Mouse (Mus musculus): ENCODE data around the gene Abcb8. TPM values are rescaled to one million over a fixed set of nuclear protein-coding genes. Genes with fewer than 3 reads are reported as not detected.

Abcb8 gene
- 10 to 100 TPM; 66.8 to 76.5 TPM for total RNA-seq (2021)
- long read RNA-seq, experiment 1, transcript Abcb8-201 (16 exons, 2,939 nt) = major isoform, 46 of 70 reads
- long read RNA-seq, experiment 1, partial matches to known transcripts = 20 of 70 reads
- long read RNA-seq, experiment 1, other reads (novel, unspliced or antisense) = 3 of 70 reads
- long read RNA-seq, experiment 2, transcript Abcb8-201 (16 exons, 2,939 nt) = major isoform, 27 of 38 reads
- long read RNA-seq, experiment 2, partial matches to known transcripts = 3 of 38 reads
- long read RNA-seq, experiment 2, other reads (novel, unspliced or antisense) = 6 of 38 reads

DNA sequence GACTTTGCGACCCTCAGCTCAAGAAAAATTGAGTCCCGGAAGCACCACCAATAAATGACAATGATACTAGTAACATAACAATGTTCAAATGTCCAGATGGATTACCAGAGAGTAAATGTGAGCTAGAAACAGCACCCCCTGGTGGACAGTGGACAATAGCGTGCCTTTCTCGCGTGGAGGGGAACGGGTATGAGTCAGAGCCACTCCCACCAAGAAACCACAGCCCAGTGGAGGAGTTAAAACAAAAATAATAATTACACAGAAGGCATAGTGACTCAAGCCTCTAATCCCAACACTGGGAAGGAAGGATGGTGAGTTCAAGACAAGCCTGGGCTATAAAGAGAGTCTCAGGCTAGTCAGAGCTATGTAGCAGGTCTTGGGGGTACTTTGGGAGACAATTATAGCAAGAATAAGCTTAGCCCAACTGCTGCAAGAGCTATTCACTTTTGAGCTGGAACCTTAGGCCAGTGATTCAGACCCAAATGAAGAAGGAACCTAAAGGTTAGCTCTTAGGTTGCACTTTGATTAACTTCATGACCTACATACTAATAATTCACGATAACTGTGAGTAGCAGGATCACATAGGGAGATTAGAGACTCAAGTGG, at the start of gene Abcb8:
Gene Abcb8 (plus strand): TSS at position 272 of the 606 bp plus-strand sequence.
- peak; percentile 84 to 93 for DNase-seq

DNA sequence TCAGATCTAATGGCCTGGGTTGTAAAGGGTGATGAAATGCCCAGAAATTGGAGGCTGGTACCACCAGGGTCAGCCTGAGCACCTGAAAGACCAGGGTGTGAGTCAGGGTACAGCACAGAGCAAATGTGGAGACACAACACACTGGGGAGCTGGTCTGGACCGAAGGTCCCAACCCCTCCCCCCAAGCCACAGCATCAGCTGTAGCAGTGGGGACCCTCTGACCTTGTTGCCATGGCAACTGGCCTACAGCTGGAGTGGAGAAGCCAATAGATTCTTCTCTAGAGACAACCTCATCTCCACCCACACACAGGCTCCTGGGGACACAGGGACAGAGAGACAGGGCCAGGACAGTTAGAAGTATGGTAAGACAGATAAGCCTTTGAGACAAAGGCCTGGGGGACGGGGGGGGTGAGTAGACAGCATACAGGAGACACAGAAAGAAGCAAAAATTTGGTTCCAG, 49.5 kb upstream of the Abcb8 start:
- no peak for DNase-seq

DNA sequence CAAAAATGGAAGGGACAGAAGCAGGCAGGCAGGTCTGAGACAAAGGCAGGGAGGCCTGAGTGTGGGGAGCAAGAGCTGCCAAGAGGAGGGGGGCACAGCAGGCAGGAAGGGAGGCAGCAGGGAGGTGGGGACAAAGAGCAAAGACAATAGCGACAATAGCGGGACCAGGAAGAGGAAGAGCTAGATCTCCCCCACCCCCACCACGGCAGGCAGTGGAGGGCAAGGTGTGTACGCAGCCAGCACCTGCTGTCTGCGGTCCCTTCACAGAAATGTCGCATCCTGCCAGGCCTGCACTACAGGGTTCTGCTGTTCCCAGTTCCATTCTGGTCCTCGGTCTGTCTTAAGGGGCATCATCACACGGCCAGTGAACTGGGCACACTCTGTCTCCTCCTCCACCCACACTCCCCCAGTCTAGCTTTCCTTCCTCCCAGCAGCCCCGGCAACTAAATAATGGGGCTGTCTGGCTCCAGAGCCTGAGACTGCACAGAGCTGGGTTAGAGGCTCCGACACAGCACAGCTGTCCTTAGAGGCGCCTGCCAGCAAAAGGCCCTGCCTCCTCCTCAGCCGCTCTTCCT, 48.9 kb upstream of the Abcb8 start:
- no peak for DNase-seq

DNA sequence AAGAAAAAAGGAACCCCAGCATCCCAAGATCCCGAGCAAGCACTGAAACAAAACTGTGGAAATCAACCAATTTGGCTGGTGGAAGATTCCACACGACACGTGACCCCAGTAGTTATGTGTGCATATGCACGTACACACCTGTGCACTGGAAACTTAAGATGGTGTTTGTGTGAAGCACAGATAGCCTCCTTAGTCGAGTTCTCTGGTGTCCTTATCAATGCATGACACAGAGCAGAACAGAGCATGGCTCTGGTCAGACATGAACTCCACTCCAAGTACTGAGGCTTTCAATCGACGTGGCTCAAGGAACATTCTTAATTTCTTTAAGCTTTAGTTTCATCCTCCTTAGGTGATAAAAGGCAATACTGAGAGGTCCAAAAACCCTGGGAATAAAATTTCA, 47.1 kb upstream of the Abcb8 start:
- DNase-seq = no peak

DNA sequence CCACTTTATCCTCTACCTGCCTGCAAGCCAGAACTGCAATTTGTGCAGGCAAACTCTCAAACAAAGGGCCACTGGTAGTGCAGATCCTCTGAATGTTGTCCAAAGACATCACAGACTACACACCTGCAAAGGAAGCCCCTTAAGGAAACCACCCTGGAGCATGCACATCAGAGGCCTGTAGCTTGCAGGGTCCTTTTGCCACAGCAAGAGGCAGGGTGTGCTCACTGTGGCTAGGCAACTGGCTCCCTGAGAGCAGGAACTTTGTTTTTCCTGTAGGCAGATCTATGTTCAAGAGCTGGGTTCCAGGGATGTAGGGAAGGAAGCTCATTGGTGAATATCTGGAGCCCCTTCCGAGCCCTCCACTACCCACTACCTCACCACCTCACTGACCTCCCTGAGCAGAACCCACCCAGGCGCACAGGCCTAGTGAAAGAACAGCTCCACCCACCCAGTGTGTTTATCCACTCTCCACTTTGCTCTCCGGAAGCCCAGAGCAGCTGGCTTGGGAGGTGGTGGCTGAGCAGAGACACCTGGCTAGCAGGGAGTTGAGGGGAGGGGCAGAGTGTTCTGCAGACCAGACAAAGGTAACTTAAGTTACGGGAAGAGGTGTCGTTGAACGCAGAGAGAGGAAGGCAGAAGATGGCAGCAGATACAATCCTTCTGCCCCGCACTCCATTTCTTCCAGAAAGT, 46.1 kb upstream of the Abcb8 start:
- DNase-seq = no peak

DNA sequence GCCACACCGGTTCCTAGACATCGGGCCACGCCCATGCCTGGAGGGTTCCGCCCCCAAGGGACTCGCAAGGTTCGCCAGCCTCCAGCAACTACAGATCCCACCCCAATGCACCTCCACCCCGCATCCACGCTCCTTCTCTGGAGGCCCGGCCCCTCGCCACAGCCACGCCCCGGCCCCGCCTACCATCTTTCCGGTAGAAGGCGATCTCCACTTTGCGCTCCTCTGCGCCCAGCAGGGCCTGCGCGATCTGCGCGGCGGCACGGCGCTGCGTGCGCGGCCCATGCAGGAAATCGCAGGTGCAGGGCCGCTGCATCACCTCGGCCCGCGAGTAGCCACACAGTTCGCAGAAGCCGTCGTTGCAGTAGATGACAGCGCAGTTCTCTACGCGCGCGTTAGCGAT, 45.3 kb upstream of the Abcb8 start:
- DNase-seq = peak; percentile 89 to 92

DNA sequence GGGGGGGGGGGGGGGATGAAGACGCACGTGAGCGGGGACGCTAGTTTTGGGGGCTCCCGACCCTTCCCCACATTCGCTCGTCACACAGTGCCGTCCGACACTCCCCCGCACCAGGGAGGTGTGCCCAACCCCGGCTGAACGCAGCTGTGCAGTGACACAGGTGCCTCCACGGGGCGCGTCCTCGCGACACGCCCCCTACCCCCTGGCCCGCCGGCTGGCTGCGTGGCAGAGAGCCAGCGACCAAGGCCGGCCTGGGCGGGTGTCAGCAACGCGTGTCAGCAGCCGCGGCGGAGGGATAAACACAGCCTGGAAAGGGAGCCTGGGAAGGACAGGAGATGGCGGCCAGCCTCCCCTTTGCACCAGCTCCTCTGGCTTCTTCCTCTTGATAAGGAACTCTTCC, 44.9 kb upstream of the Abcb8 start:
- peak; percentile 71 to 78 for DNase-seq

DNA sequence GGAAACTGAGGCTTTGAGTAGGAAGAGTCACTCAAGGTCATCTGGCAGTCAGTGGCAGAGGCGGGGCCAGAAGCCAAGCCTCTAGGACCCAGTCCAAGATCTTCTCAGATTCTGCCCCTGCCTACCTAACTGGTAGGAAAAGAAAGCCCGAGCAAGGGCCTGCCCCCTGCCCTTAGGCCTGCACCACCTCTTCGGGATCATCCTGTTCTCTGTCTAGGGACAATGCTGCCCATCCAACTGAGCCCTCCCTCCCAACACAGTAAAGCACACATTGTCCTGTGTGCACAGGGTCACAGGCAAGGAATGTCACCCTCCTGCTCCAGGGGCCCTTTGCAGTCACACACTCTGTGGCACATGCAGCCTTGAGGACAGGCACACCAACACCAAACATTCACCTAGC, 43.4 kb upstream of the Abcb8 start:
- peak; percentile 45 to 58 for DNase-seq

DNA sequence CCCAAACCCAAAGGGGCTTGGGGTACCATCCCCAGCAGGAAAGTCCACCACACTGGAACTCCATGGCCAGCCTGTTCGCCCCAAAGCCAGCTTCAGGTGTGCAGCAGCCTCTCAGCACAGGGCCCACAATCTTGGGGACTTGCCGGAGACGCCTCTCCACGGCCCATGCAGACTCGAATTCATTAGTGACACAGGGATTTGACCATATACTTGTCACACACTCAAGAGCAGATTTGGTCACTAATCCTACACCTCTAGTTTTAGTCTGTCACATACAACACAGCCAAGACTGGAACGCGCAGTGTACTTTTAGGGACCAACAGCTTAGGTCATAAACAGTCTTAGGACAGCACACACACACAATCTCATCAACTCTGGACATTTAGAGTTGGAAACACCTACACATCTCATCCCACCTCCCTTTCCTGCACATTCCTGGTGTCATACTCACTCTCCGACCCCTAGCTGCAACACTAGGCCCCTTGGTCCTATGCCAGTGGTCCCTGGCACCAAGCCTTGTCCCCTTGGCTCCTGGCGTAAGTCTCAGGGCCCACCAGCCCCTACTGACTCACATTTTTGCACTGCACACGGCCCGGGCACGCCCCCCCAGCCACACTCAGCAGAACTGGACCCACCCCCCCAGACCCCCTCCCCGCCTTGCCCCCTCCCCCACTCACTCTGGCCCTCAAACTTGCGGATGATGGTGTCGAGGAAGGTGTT, 42.8 kb upstream of the Abcb8 start:
- DNase-seq = no peak

DNA sequence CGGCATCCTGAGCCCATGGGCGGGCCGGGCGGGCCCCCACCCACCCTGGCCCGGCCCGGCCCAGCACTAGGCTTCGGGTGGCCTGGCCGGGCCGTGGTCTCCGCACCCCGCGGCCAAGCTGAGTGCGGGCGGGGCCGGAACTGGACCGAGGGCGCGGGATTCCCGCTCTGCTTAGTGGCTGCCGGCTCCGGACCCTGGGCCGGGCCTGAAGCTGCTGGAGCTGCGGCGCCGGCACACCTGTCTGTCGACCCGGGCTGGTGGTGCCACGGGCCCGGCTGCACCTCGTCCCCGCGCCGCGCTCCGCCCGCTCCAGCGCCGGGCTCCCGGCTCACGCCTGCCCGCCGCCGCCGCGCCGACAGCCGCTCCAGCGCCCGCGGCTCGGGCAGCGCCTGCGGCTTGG, 42.2 kb upstream of the Abcb8 start, which contains the start of gene Kcnh2:
Gene Kcnh2 (minus strand): TSS at position 327 of the 400 bp plus-strand sequence.
- no peak for DNase-seq

DNA sequence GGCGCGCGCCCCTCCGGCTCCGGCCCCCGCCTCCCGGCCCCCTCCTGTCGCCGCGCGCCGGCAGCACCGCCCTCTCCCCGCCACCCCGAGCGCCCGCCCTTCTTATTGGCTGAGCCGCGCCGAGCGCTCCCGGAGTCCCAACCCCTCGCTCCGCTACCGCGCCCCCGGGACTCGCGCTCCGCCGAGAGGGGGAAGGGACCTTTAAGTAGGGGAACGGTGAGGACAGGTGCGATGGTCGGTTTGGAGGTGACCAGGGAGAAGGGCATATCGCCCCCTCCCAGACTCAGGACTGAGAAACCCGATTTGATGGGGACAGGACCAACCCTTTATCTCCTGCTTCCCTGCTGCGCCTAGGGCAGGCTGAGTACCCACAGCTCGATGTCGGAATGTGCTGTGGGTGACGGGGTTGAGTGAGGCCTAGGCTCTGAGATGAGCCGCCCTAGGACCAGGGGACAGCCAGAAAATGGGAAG, 41.7 kb upstream of the Abcb8 start:
- DNase-seq = peak; percentile 93 to 95

DNA sequence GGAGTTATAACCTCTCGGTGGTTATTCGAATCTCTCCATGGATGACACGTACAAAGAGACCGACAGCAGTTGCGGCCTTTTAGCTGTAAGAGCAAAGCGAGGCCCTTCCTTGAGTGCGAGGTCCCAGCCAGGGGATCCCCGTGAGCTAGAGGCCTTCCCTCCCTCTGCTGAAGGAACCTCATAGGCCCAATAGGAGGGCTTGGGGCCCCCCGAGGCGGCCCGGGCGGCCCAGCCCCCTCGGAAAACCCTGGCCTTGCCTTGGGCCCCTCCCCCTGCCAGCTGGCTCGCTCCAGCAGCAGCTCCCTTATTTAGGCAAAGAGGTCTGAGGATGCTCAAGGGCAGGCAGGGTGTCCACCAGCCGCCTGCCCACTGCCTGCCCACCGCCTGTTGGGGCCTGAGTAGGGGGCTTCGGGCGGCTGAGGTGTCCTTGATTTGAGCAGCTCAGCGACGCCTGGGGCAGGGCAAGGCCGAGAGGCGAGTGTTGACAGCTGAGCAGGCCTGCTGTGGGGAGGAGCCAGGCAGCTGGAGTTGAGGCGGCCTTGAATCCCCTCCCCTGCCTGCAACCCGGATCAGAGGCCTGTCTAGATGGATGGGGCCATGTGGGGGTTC, 41.1 kb upstream of the Abcb8 start:
- peak; percentile 65 to 83 for DNase-seq

DNA sequence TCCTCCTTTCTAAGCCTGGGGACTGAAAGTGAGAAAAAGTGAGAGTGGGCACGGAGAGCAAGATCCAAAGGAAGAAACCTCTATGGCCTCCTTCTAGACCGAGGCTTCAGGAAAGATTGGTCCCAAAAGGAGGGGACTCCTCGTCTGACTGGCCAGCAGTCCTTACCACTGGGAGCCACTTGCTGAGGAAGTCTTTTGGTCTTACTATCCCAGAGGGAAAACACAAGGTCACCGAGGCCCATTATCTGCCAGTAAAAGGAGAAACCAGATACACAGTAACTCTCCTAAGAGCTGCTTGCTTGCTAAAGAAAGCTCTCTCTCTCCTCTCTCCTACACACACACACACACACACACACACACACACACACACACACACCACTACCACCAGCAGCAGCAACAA, 40.1 kb upstream of the Abcb8 start:
- no peak for DNase-seq

DNA sequence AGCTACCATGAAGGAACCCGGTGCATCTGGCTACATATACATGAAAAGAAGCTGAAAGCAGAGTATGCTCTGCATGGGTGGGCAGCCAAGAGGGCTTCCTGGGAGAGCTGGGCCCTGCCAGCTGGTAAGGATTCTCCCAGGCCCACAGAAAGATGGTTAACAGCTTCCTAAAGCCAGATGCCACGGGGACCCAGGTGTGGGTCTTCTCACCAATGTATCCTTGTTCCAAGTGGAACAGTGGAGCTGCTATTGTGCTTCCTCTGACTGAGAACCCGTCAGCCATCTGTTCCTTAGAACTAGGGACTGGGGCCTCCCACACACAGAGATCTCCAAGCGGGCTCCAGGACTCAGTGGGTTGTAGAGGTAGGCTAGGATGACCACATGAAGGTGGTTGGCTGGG, 36.7 kb upstream of the Abcb8 start:
- no peak for DNase-seq

DNA sequence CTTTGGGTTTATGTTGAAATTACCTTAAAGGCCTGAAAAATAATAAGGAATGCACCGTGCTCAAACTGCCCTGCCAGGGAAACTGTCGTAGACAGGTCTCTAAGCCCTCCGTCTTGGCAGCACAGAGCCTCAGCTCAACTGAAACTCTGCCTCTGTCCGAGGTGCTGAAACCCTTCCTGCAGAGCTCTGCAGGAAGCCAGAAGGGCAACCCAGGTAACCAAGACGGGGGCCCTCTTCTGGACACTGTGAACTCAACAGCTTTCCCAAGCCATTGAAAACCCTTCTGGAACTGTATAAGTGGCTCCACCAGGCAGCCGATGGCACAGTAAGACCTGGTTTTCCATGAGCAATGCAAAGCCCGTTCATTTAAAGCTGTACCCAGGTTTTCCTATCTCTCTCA, 36.0 kb upstream of the Abcb8 start:
- DNase-seq = peak; percentile 80 to 88

DNA sequence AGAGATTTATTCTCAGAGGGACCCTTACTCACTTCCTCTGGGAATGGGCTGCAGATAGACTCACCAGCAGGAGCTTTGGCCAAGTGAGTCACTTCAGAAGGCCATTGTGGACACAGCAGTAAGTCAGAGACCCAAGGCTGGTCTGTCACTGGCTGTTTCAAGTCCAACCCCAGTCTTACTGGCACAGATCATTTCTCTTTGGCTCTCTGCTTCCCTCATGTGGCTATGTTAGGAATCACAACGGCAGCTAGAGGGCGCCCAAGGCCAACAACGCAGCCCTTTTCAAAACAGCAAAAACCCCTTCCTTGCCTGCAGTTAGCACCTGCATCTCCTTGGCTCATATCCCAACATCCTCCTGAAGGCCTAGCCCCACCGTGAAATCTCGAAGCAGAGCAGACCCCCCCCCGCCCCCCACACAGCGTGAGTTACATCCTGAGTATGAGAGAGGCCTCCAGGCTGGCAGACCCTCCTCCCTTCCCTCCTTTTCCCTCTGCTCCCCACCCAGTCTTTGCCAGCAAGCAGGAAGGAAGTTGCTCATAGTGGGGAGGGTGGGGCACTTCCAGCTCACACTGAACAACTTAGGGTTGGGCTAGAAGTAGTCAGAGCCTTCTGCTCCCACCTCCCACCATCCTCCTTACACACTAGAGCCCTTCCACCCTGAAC, 32.5 kb upstream of the Abcb8 start:
- DNase-seq = peak; percentile 85 to 87

DNA sequence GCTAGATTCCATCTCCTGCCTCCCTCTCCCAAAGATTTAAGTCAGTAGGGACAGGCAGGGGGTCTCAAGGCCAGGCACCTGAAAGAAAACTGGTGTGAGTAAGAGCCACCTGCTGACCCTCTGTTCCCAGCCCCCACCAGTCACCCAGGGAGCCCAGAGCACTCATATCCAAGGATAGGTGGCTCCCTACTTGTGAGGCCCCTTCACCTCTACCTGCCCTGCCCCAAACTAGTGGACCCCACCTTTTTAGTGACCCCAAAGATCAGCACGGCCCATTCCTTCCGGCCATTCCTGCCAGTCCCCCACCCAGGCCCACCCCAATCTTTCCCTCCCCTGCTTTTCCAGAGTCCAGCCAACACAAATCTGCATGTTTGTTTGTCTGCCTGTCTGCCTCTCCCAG, 30.0 kb upstream of the Abcb8 start:
- DNase-seq = no peak

DNA sequence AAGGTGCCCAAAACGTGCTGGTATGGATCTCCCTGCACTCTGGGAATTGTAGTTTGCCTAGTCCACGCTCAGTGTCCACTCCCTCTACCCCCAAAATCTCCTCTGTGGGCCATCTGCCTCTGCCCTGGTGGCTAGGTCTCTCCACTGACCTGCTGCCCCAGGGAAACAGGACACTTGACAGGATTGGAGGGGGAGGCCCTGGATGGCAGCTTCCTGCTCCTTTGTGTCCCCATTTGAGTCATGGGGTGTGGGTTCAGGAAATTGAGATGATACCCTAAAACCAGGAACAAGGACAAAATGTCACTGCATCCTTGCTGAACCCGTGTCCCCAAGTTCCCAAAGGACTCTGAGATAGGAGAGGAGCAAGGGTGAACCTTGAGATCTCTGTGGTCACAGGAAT, 29.4 kb upstream of the Abcb8 start:
- no peak for DNase-seq

DNA sequence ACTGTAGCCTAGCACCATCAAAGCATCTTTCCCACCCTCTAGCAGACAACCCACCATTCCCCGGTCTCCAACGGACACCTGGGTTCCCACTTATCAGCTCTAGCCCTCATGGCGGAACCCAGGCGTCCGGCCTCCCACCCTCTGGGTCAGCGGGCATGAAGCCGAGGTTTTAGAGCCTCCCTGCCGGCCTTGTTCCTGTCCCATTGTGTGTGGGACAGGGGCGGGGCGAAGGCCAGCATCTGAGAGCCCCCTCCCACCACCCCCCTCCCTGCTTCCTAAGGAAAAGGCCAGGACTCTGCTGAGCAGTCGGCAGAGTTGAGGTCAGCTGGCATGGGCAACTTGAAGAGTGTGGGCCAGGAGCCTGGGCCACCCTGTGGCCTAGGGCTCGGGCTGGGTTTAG, 29.0 kb upstream of the Abcb8 start, which contains the start of gene Nos3:
Gene Nos3 (plus strand): TSS at position 303 of the 400 bp plus-strand sequence.
- peak; percentile 57 to 72 for DNase-seq

DNA sequence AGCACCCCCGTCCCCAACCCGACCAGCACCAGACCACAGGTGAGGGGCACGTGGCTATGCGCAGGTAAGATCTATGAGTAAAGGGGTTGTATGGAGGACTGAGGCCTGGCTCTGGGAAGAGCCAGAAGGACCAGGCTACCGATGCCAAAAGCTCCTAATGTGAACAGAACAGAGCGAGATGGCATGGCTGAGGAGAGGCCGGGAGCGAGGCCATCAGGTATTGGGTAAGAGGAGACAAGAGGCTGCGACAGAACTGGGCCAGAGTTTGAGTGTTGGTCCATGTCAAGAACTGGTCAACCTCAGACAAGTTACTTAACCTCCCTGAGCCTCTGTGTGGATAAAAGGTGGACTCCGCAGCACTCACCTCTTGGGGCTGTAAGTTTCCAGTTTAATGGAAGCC, 28.5 kb upstream of the Abcb8 start:
- peak; percentile 33 to 36 for DNase-seq

DNA sequence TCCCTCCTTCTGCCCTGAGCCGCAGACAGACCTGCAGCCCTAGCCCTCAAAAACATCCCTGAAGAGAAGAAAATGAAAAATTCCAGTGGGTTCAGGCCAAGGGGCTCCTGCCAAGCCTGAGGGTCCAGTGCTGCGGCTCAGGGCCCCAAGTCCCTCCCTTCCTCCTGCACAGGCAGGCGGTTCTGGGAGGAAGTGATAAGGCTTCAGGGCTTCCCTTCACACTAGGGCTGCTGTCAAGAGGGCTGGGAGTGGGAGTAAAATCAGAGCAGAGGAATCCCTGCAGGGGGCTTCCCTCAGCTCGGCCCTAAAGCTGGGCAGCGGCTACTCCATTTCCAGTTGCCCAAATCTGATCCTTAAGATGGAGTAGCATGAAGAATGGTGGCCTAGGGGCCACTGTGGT, 27.9 kb upstream of the Abcb8 start:
- DNase-seq = no peak
